Mouse (Mus musculus) stomach, postnatal 0 days (tissue): Measurements from ENCODE around the gene Efcab12.

ENCODE experiments used
- CTCF ChIP-seq: IDR thresholded peaks from 2 replicates; pipeline ENCODE4 v1.5.1; 2016; ENCODE audit warnings: antibody characterized with exemption, low read depth, mild to moderate bottlenecking, moderate library complexity
- EP300 ChIP-seq: optimal IDR thresholded peaks from 2 replicates; pipeline ENCODE3; 2016; ENCODE audit warnings: antibody characterized with exemption

DNA sequence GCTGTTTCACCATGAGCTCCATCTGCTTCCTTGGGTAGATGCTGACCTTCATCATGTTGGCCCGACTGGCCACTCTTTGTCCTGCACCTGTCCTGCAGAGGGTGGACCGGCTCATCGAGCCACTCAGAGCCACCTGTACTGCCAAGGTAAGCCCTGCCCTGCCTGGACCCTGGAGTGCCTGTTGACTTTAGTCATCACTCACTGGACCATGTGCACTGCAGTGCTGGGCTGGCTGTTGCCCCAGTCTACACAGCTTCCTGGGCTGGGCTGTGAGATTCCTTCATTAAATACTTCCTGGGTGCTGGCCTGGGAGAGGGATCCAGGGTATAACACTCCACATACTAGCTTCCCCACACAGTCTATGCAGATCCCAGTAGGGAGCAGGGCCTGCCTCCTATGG is 36.4 kb downstream of the Efcab12 start:
- TF ChIP-seq EP300 (no peak), CTCF (no peak)
